Mouse (Mus musculus): ENCODE data around the gene Aldob.

GRCm38 (mm10) chr4:49520572-49521340 lies 28.6 kb downstream of the Aldob start, which contains the start of the genes Mrpl50 and Zfp189:
- TF ChIP-seq TAL1 (IDR thresholded peaks at IDR 0.05; ENCODE audit: low read length), result no peak
- TF ChIP-seq GATA1 (IDR thresholded peaks at IDR 0.05; ENCODE audit: low read length), result no peak
